Mouse (Mus musculus) lung, postnatal 0 days (tissue): Measurements from ENCODE around the gene Icam5. TPM values are rescaled to one million over a fixed set of nuclear protein-coding genes. Genes with fewer than 3 reads are reported as not detected.

Experiments used
- ATAC-seq: fragments of 200-750 bp; cut with Nextera tagmentation; 2 replicates; pipeline ENCODE4 v1.8.0; 2017; ENCODE audit warnings: moderate library complexity
- DNase-seq: peaks from one replicate; pipeline ENCODE4 v3.0.0-alpha.2; 2016; ENCODE audit warnings: low spot score
- H3K27ac ChIP-seq: fragments of 300-500 bp; sonication (generic); 2 replicates; pipeline ENCODE4 v1.5.1; 2014; ENCODE audit warnings: antibody characterized with exemption, mild to moderate bottlenecking, low read length, mixed read lengths
- H3K27me3 ChIP-seq: fragments of 300-500 bp; sonication (generic); replicated peaks from 2 replicates; pipeline ENCODE4 v1.6.1; 2014; ENCODE audit warnings: low read length, mixed read lengths; ENCODE audit not compliant: insufficient read depth
- H3K36me3 ChIP-seq: fragments of 300-500 bp; sonication (generic); 2 replicates; pipeline ENCODE4 v1.6.1; 2014; ENCODE audit warnings: low read length, mixed read lengths; ENCODE audit not compliant: insufficient read depth
- H3K4me1 ChIP-seq: fragments of 300-500 bp; sonication (generic); 2 replicates; pipeline ENCODE4 v1.6.1; 2014; ENCODE audit warnings: antibody characterized with exemption, low read depth, low read length, mixed read lengths; ENCODE audit not compliant: insufficient read depth
- H3K4me2 ChIP-seq: fragments of 300-500 bp; sonication (generic); replicated peaks from 2 replicates; pipeline ENCODE4 v1.6.1; 2014; ENCODE audit warnings: low read depth, mild to moderate bottlenecking, low read length, moderate library complexity, mixed read lengths
- H3K4me3 ChIP-seq: fragments of 300-500 bp; sonication (generic); 2 replicates; pipeline ENCODE4 v1.5.1; 2014; ENCODE audit warnings: low read depth, low read length
- H3K9ac ChIP-seq: fragments of 300-500 bp; sonication (generic); replicated peaks from 2 replicates; pipeline ENCODE4 v1.6.1; 2014; ENCODE audit warnings: low read depth, mild to moderate bottlenecking
- H3K9me3 ChIP-seq: fragments of 300-500 bp; sonication (generic); 2 replicates; pipeline ENCODE4 v1.6.1; 2016; ENCODE audit warnings: low read length, mixed read lengths
- CTCF ChIP-seq: IDR thresholded peaks from 2 replicates; pipeline ENCODE4 v1.5.1; 2016; ENCODE audit warnings: antibody characterized with exemption, mild to moderate bottlenecking
- EP300 ChIP-seq: IDR thresholded peaks from 2 replicates; pipeline ENCODE4 v1.6.1; 2016; ENCODE audit warnings: antibody characterized with exemption, mild to moderate bottlenecking, control low read depth
- WGBS: fragments of 180-500 bp; shearing (Covaris S2); extraction: QIAGEN DNeasy Blood & Tissue Kit; methylation state at CpG from one replicate; pipeline ENCODE4 v1.1.7; 2014; 5-methylcytosine and 5-hydroxymethylcytosine counted together
- polyA plus RNA-seq: library from polyadenylated mRNA; unstranded; fragments of >200 nt; fragmentation: Nextera tagmentation; extraction: Ambion mirVana; gene quantifications from 2 replicates; pipeline ENCODE4 v1.2.1, GENCODE M21; 2015

The Icam5 gene
- polyA plus RNA-seq, 1 experiment from 2014 or later, result 0.18 TPM

- no peaks in the 10 kb centered on the region for H3K9me3 ChIP-seq
- no peak for ATAC-seq
- peak overlapping the region; percentile 40 for H3K27ac ChIP-seq
- TF ChIP-seq EP300, result no peak
- no peak for TF ChIP-seq CTCF
- peaks cover 20% of the 10 kb centered on the region for H3K27me3 ChIP-seq
- WGBS, result 24% methylated on average over 22 of the region's 22 CpGs
- 0 out of 2 replicates have a peak, but pooled peaks cover 5% of the 10 kb centered on the region for H3K36me3 ChIP-seq
- no peak overlapping the region for H3K9ac ChIP-seq
- DNase-seq, result no peak
- H3K4me3 ChIP-seq, result peak overlapping the region; percentile 46
- peak overlapping the region; percentile 85 for H3K4me2 ChIP-seq
- peaks cover 8% of the 10 kb centered on the region; the same call in 1 of the 2 replicates for H3K4me1 ChIP-seq
These were observed 1.7 kb upstream of the Icam5 start for GRCm38 (mm10) chr9:21030055-21030600.

- peak overlapping the region; percentile 46 for H3K4me3 ChIP-seq
- ATAC-seq (peak; percentile 76), DNase-seq (peak; percentile 98)
- no peaks in the 10 kb centered on the region for H3K9me3 ChIP-seq
- H3K27ac ChIP-seq, result no peak overlapping the region
- H3K27me3 ChIP-seq, result peaks cover 26% of the 10 kb centered on the region
- 0 out of 2 replicates have a peak, but pooled peaks cover 5% of the 10 kb centered on the region for H3K36me3 ChIP-seq
- 0% methylated on average over 13 of the region's 13 CpGs for whole genome bisulfite sequencing
- H3K9ac ChIP-seq, result no peak overlapping the region
- H3K4me1 ChIP-seq, result peaks cover 8% of the 10 kb centered on the region; the same call in 1 of the 2 replicates
- TF ChIP-seq CTCF, result peak; percentile 71
- peak; percentile 39; the same call in 1 of the 2 replicates for TF ChIP-seq EP300
- peak overlapping the region; percentile 85 for H3K4me2 ChIP-seq
These were observed 1.1 kb upstream of the Icam5 start for GRCm38 (mm10) chr9:21030781-21031250.

GRCm38 (mm10) chr9:21031251-21031895, 500 bp upstream of the Icam5 start:
- 0 out of 2 replicates have a peak, but pooled peaks cover 5% of the 10 kb centered on the region for H3K36me3 ChIP-seq
- 0% methylated on average over 36 of the region's 36 CpGs for WGBS
- no peaks in the 10 kb centered on the region for H3K9me3 ChIP-seq
- H3K27me3 ChIP-seq, result peaks cover 32% of the 10 kb centered on the region
- H3K9ac ChIP-seq, result no peak overlapping the region
- DNase-seq (peak; percentile 73), ATAC-seq (peak; percentile 27)
- no peak for TF ChIP-seq CTCF
- TF ChIP-seq EP300, result no peak
- H3K4me1 ChIP-seq, result peaks cover 8% of the 10 kb centered on the region; the same call in 1 of the 2 replicates
- peak overlapping the region; percentile 85 for H3K4me2 ChIP-seq
- peak overlapping the region; percentile 46 for H3K4me3 ChIP-seq
- H3K27ac ChIP-seq, result no peak overlapping the region

- Histone ChIP-seq H3K4me2 (peak overlapping the region; percentile 85), H3K4me1 (peaks cover 12% of the 10 kb centered on the region; the same call in 1 of the 2 replicates)
- WGBS, result 2% methylated on average over 7 of the region's 7 CpGs
These were observed 618 bp downstream of the Icam5 start for GRCm38 (mm10) chr9:21032491-21032890.

GRCm38 (mm10) chr9:21033136-21033535, 1.3 kb downstream of the Icam5 start:
- TF ChIP-seq EP300 (no peak), CTCF (no peak)
- WGBS, result 0% methylated on average over 24 of the region's 34 CpGs
- Histone ChIP-seq H3K4me2 (peak overlapping the region; percentile 85), H3K9ac (no peak overlapping the region), H3K27me3 (peaks cover 42% of the 10 kb centered on the region), H3K27ac (no peak overlapping the region), H3K36me3 (0 out of 2 replicates have a peak, but pooled peaks cover 4% of the 10 kb centered on the region), H3K4me1 (peaks cover 12% of the 10 kb centered on the region; the same call in 1 of the 2 replicates), H3K4me3 (peak overlapping the region; percentile 44), H3K9me3 (no peaks in the 10 kb centered on the region)
- ATAC-seq (peak; percentile 71), DNase-seq (peak; percentile 96)

More at GRCm38 (mm10) chr9:21032491-21032890, 618 bp downstream of the Icam5 start:
- Histone ChIP-seq H3K9ac (no peak overlapping the region), H3K9me3 (no peaks in the 10 kb centered on the region), H3K36me3 (0 out of 2 replicates have a peak, but pooled peaks cover 5% of the 10 kb centered on the region), H3K4me3 (peak overlapping the region; percentile 46), H3K27ac (no peak overlapping the region), H3K27me3 (peaks cover 39% of the 10 kb centered on the region)
- TF ChIP-seq EP300 (no peak), CTCF (no peak)
- DNase-seq (no peak), ATAC-seq (no peak)

GRCm38 (mm10) chr9:21034481-21035085, 2.7 kb downstream of the Icam5 start:
- peaks cover 42% of the 10 kb centered on the region for H3K27me3 ChIP-seq
- ATAC-seq (no peak), DNase-seq (peak; percentile 10)
- 6% methylated on average over 17 of the region's 17 CpGs for WGBS
- H3K27ac ChIP-seq, result no peak overlapping the region
- TF ChIP-seq EP300 (no peak), CTCF (no peak)
- no peaks in the 10 kb centered on the region for H3K9me3 ChIP-seq
- H3K9ac ChIP-seq, result no peak overlapping the region
- H3K4me1 ChIP-seq, result peaks cover 12% of the 10 kb centered on the region; the same call in 1 of the 2 replicates
- H3K36me3 ChIP-seq, result no peaks in the 10 kb centered on the region
- no peak overlapping the region for H3K4me2 ChIP-seq
- no peak overlapping the region for H3K4me3 ChIP-seq
